Mouse (Mus musculus) heart, adult 9 months (tissue): ENCODE measurements around the gene Arl6ip1.

Experiments
- DNase-seq, 2 experiments: peaks; one replicate each; pipeline ENCODE4 v3.0.0; 2022; ENCODE audit warnings: low spot score in 2 of 2

The Arl6ip1 gene

DNA sequence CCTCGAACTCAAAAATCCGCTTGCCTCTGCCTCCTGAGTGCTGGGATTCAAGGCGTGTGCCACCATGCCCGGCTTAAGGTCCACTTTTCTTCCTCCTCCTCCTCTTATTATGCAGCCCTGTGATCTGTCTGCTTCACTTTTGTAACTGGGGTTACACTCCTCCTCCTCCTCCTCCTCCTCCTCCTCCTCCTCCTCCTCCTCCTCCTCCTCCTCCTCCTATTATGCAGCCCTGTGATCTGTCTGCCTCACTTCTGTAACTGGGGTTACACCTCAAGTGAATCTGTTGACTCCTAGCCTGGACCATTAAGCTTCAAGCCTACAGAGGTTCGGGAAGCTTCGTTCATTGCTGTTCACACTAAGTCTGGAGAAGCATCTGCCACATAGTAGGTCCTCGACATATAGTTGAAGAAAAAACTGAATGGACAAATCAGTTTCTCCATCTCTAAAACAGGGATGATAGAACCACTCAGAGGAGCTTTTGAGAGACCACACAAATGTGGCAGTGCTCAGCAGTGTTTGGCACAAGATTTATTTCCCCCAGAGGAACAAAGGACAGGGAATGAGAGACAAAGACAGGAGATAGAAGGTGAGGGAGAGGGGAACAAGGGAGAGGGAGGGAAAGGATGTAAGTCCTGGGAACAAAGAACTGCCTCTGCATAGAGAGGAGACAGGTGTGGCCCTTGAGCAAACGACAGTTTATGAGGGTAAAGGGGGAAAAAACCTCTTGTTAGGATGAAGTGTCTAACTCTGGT is 12.5 kb downstream of the Arl6ip1 start:
- DNase-seq = no peak

DNA sequence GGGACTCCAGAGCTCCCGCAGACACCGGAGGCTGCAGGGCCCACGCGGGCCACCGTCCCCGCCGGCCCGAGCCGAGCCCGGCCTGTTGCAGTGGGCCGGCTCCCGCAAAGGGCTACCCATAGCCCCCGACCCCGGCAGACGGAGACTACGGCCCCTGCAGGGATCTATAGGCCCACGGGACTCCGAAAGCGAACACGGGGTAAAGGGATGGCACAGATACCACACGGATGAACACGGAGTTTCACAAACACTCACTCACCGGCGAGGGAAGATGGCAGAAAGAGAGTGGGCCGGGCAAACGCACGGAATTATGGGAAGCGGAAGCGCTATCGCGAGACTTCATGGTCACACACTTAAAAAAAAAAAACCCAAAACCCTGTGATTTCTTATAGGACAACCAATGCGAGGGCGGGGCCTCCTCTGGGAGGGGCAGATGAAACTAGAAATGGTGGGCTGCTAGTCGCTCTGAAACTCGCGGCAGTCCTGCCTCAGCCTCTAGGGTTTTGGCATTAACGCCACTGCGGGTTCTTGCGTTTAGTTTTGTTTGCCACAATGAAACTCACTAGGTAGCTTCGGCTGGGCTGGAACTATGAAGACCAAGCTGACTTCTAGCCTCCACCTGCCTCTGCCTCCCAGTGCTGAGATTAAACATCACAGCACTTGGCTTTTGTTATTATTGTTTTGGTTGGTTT is 13.4 kb downstream of the Arl6ip1 start, which contains the start of gene Rps15a:
TSS of gene Rps15a (minus strand) at position 312 of the 692 bp plus-strand sequence.
- peak; percentile 93 to 94 for DNase-seq

DNA sequence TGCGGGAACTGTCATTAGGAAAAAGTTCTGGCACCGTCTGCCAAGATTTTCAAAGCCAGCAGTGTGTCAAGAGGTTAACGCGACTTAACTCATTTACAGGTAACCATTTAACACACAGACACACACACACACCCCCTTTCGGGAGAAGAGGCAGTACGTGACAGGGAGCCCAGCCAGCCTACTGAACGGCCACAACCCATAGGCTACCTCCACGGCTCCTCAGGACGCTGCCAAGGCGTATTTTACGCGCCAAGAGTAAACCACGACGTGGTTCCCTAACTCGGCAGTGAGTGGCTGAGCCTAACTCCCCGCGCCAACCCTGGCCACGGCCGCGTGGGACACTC is 14.0 kb downstream of the Arl6ip1 start:
- DNase-seq = no peak

DNA sequence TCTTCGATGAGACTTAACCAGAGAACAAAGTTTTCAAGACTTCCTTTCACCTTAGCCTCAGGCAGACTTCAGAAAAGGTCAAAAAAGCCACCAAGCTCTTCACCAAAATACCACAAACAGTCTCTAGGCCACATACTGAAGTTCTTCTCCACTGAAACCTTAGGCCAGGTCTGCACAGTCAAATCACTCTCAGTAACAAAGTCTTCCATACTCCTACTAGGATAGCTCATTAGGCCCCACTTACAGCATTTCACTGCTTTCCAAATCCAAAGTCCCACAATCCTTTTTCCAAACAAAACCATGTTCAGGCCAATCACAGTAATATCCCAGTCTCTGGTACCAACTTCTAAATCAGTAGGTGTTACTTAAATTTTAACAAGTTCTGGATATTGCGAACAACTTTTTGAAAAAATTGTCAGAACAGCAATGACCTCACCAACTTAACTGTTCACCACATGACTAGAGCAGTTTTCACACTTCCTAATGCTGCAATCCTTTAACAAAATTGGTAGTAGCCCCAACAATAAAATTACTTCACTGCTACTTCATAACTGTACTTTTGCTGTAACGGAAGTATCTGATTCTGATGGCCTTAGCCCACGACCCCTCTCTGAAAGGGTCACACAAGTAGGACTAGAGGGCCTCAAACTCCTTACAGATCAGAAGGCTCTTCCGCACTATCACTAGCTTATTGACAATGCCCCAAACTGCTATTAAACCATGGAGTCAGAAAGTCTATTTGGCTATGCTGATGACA is 15.7 kb downstream of the Arl6ip1 start:
- DNase-seq = no peak

DNA sequence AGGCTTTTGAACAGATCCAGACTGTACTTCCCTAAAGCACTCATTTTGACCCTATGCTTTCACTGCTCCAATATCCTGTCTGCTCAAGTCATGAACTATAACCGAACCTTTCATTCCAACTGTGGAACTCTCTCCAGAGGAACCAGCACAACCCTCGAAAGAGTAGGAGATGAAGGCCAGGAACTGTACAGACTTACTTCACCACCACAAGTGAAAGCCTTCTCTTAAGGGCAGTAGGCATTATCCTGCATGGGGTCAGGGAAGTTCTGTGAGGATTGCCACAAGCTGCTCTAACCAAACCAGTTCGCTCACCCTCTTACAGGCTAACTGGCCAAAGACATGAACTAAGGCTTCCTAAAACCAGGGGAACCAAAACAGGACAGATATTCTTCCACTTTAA is 18.3 kb downstream of the Arl6ip1 start:
- DNase-seq = no peak

DNA sequence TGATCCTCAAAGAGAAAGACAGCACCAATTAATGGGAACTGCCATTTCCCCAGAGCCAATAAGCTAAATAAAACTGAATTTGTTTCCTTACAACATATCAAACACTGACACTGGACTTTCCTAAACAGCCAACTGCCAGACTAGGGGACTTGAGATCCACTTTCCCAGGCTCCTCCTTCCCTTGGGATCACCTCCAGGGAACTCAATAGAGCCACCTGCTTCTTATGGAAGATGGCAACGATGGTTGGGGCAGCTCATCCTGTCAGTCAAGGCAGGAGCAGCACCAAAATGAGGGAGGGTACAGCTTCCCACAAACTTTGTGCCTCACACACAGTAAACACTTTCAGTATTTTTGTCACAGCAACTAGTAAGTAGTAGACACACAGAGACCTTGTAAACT is 21.8 kb downstream of the Arl6ip1 start:
- no peak for DNase-seq

DNA sequence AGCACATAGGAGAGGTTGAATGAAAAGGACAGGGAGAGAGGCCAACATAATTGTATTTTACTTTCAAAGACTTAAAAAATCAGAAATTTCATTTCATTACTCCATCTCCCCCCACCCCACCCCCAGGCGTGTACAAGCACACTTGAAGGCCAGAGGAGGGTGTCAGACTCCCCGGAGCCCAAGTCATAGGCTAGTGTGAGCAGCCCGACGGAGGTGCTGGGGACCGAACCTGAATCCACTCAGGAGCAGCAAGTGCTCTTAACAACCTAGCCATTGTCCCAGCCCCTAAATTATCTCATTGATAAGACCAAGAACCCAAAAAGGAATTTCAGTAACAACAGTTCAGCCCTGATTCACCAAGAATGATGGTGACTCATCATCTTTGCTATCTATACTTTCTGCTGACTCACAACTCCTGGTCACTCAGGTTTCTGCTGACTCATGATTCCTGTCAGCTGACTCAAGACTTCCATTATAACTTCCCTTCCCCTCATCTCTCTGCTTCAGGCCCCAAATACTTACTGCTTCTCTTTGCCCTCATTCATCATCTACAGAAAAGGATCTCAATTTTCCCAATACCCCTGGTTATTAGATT is 24.9 kb downstream of the Arl6ip1 start:
- no peak for DNase-seq

DNA sequence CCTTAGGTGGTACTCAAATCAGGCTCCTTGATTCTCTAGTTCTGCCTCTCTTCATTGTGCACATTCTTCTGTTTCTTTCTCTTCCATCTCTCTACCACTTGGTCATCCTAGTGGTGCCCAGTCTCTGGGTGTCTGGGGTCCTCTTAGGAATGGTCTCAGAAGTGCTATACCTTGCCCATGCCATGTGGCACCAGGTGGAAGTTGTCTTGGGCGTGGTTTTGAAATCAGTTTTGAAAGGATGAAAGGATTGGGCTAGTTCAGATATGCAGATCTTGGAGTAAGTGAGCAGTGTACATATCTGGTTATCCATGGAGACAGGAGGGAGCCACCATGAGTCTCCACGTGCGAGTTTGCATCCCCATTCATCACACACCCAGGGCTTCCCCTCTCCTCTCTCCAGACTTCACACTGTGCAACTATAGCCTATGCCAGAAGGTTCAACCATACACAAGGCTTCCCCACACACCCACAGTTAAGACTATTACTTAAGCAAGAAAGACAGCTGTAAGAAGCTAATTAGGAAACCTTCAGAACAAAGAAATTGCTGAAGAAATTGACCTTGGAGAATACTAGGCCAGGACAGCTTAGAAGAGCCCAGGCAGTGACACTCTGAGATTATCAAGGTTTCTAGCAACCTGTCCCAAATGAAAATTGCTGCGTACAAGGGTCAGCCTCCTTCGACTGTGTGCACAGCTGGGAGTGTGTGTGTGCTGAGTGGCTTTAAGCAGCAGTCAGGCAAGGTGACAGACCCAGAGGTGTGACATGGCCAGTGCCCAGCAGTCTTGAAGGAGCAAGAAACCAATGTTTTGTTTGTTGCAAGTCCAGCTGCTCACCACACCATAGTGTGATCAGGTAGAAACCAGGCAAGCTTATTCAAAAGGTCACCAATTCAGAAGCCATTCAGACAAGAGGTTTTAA is 25.7 kb downstream of the Arl6ip1 start:
- DNase-seq = no peak

DNA sequence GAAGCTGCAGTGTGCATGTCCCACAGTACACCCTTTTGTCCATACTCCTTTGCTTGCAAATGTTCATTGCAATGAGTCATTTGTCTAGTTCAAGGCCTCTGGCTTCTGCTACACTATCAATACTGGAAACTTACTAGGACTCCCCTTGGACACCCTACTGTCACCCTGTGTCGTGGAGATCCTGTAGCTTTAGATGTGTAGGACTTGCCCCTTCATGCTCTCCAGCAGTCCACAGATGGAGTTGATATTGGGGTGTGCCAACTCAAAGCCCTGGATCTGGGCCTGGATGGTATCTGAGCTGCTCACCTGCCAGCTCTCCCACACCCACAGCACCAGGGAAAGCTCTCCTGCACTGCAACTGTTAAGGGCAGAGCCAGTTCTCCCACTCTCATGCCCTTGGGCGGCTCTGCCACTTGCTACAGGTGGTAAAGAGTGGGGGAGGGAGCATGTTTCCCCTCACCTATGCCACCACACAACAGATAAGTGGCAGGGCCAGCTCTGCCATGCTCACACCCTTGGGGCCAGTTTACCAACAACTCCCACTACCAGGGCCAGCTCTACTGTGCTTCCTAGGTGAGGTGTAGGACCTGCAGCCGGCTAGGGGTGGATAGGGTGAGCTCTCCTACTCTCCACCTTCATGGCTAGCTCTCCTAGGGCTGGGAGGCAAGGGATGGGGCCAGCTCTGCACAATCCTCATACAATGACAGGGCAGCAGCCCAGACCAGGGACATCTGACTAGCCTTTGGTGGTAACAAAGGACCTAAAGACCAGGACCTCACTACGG is 26.6 kb downstream of the Arl6ip1 start:
- DNase-seq = no peak

DNA sequence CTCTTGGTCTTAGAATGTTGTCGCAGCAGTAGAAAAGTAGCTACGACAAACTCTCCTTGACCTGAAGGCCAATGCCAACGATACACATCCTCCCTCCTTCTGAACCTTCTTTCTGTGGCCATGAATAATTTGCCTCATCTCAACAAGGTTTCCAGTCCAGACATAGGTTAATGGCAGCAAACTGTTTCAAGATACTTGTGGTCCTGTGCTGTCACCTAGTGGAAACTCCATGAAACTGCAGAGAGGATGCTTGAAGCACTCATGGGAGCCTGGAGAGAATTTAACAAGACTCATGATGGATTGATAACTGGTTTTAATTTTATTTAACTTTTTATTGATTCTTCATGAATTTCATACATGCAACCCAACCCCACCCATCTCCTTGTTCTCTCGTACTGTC is 27.2 kb downstream of the Arl6ip1 start:
- DNase-seq = no peak

DNA sequence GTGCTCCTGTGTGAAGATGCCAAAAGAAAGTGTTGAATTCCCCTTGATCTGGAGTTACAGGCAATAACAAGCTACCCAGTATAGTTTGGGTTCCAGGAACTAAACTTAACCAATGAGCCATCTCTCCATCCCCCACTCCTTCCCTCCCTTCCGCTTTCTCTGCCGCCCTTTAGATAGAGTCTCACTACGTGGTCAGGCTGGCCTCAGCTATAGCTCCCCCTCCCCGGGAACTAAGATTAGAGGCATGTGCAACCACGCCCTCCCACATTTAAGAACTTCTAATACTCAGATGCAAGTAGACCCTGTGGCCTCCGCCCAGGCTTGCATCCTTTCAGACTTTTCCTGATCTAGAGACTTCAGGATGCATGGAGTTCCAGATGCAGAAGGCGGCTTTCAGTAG is 31.8 kb downstream of the Arl6ip1 start:
- no peak for DNase-seq

DNA sequence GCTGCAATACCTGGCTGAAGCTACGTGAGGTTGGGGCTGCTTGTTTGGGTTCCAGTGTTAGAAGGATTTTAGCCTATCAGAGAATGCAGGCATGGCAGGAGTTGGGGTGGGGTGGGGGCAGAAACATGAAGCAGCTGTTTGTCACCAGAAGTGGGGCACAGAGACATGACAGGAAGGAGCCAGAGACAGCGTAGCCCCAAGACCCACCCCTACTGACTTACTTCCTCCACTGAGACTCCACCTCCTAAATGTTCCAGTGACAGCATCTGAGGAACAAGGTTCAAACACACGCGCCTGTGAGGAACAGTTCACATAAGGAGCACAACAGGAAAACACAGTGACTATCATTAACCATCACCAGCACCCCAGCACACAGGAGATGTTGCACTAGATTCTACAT is 49.5 kb downstream of the Arl6ip1 start:
- no peak for DNase-seq

DNA sequence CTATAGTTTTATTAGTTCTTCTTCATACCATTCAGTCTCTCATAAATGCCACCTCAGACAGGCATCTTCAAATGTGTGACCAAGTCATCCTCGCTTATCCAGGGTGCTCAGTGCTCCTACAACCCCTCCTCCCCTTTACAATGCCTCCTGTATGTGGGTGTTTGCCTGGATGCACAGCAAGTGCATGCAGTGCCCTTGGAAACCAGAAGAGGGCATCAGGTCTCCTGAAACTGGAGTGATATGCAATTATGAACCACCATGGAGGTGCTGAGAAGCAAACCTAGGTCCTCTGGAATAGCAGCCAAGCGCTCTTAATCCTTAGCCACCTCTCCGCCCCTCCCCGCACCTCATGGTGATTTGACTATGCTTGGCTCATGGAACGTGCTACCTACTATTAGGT is 50.4 kb downstream of the Arl6ip1 start:
- no peak for DNase-seq
